Mouse (Mus musculus) lung, adult 2 months (tissue): ENCODE data around the gene Sap30.

Experiments
- CTCF ChIP-seq: fragments of 200-500 bp; IDR thresholded peaks from 2 replicates; pipeline ENCODE4 v1.5.1; 2011; ENCODE audit warnings: mild to moderate bottlenecking, low read length, control low read depth; ENCODE audit not compliant: insufficient read depth
- POLR2A ChIP-seq: fragments of 200-500 bp; IDR thresholded peaks from 2 replicates; pipeline ENCODE4 v1.6.1; 2011; ENCODE audit warnings: low read depth, mild to moderate bottlenecking, control low read depth, low read length, borderline replicate concordance; ENCODE audit errors: extremely low read depth

DNA sequence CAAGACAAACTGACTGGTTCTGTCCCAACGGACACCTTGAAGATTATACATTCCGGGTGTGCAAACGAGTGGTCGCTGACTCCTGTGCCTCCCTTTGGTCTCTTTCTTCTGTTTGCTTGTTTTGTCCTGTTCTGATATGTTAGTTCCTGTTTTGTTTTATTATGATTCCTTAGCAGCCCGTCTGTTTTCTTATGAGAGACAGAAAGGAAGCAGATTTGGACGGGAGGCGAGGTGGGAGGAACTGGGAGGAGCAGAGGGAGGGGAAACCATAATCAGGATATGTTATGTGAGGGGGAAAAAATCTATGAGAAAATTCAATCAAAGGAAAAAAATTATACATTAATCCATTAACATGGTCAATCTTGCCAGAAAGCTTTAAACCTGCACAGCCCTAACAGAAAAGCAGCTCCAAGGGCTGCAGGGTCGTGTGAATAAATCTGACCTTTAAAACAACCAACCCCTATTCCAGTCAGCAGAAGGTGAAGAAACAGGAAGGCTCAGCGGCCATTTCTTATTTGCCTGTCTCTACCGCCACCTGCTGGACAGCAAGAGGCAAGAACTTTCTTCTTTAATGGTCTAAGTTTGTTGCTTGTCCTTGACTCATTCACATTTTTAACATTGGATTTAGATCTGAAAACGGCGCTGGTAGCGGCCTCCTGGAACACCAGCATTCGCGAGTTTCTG is 43.1 kb upstream of the Sap30 start:
- peak; percentile 75 for TF ChIP-seq CTCF
- TF ChIP-seq POLR2A: no peak
